Mouse (Mus musculus) adrenal gland, adult 8-10 months (tissue): ENCODE data around the gene B230104I21Rik. TPM values are rescaled to one million over a fixed set of nuclear protein-coding genes. Genes with fewer than 3 reads are reported as not detected.

Experiments used
- DNase-seq: peaks from one replicate; pipeline ENCODE4 v3.0.0; 2022
- total RNA-seq, 4 experiments: library from RNA; stranded (reverse); gene quantifications; 2 replicates each; pipeline ENCODE4 v1.2.4; 2022

B230104I21Rik gene
- total RNA-seq, 4 experiments from 2014 or later: not detected

GRCm38 (mm10) chr4:154393196-154394122 is 57.5 kb downstream of the B230104I21Rik start:
- DNase-seq: no peak

GRCm38 (mm10) chr4:154394123-154394722 is 58.3 kb downstream of the B230104I21Rik start:
- no peak for DNase-seq

- DNase-seq: no peak
These were observed 60.9 kb downstream of the B230104I21Rik start for GRCm38 (mm10) chr4:154396652-154397301.

Other genes with a start within 250 kb of the B230104I21Rik start
- gene Trp73, start 195.9 kb upstream of the B230104I21Rik start, total RNA-seq: under 1 TPM in 1 of 4 experiments, not detected in 3; 0.22 TPM
- gene Wrap73, start 193.8 kb upstream of the B230104I21Rik start, total RNA-seq: 10 to 100 TPM; 21.6 to 28.6 (median 22.8) TPM
- 100 to 1,000 TPM; 186 to 217 (median 196) TPM for gene Tprgl, start 175.5 kb upstream of the B230104I21Rik start, total RNA-seq
- 1 to 10 TPM; 1.2 to 3.8 (median 2.9) TPM for gene Megf6, start 165.4 kb upstream of the B230104I21Rik start, total RNA-seq
- gene Arhgef16, start 34.5 kb upstream of the B230104I21Rik start, total RNA-seq: under 1 TPM; 0.09 to 0.51 (median 0.32) TPM